Mouse (Mus musculus) spleen, postnatal 36 days (tissue): ENCODE data around the gene Rpusd3.

Source experiments
- DNase-seq, 2 experiments: peaks; one replicate each; pipeline ENCODE4 v3.0.0; 2022; ENCODE audit warnings: low spot score in 2 of 2, mixed read lengths in 1 of 2

Rpusd3 gene

GRCm38 (mm10) chr6:113430846-113431245 lies 11.7 kb upstream of the Rpusd3 start:
- no peak for DNase-seq

- DNase-seq = no peak
These were observed 10.8 kb upstream of the Rpusd3 start for GRCm38 (mm10) chr6:113429965-113430364.

DNA sequence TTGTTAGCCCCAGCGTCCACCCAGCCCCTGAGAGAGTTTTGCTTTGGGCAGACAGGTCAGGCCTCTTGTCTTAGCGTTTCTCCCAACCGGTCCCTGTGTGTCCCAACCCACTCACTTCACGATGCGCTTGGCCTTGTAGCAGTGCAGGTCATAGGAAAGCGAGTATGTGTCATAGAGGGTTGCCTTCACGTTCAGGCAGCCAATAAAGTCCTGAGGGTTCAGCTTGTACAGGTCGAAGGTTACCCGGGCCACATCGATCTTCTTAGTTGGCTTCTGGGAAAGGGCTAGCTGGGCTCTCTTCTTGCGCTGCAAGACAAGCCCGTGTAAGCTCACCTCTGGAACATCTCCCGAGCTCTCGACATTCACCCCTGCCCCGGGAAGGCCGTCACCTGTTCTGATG lies 8.9 kb upstream of the Rpusd3 start:
- no peak for DNase-seq

- no peak for DNase-seq
These were observed 8.3 kb upstream of the Rpusd3 start for GRCm38 (mm10) chr6:113427397-113427796.

- DNase-seq = no peak
These were observed 7.6 kb upstream of the Rpusd3 start for GRCm38 (mm10) chr6:113426696-113427095.

DNA sequence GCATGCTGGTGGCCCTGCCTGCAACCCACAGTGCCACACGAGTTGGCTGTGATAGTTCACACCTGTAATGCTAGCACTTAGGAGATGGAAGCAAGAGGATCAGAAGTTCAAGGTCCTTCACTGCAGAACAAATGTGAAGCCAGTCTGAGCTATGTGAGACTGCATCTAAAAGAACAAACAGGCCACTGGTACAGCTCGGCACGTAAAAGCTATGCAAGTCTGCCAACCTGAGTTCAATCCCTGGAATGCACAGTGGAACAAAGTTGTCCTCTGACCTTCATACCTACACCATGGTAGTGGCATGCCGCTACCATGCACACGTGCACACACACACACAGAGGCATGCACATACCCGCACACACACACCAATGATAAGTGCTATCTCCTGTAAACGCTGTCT lies 5.0 kb upstream of the Rpusd3 start:
- DNase-seq = no peak

DNA sequence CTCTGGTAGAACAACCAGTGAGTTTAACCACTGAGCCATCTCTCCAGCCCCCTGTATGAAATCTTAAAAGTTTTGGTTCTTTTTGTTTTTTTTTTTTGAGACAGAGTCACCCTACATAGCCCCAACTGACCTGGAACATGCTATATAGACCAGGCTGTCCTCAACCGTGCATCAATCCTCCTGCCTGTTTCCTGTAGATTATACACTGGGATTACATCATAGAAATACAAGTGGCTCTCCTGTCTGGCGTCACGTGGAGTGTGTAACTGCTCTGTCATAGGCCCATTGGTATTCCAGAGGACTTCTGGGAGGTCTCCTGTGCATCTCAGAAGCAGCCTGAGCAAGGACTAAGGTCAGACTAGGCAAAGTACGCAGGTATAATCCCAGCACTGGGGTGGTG lies 3.9 kb upstream of the Rpusd3 start:
- DNase-seq = no peak

DNA sequence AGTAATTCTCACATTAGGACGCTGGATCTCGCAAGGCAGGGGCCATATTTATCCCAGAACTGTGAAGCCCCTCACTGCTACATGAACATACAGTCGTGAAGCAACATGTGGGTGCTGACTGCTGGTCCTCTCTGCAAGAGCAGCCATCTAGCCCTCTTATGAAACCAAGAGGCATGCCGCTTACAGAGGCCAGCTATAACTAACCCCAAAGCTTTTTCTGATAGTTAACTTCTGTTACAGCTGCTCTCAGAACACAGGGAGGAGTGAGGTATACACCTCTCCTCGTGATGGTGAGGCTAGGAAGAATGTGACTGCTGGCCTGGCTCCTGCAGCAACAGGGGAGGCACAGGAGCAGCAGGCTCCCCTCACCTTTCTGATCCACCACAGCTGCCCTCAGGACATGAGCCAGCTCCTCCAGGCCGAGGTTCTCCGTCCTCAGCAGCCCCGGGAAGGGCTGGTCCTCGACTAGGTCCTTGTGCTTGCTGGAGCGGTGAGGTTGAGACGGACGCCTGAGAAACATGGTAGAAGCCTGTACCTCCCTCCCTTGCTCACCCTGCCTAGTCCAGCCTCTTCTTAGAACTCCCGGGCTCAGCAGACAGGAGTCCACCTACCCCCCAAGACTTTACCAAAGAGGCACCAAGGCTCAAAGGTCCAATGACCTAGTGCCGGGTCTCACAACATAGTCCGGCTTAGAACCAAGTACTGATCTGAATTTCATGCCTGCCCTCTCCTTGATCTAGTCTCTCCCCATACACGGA lies 520 bp downstream of the Rpusd3 start:
- DNase-seq = no peak

GRCm38 (mm10) chr6:113416416-113416815 lies 2.7 kb downstream of the Rpusd3 start:
- DNase-seq = no peak

DNA sequence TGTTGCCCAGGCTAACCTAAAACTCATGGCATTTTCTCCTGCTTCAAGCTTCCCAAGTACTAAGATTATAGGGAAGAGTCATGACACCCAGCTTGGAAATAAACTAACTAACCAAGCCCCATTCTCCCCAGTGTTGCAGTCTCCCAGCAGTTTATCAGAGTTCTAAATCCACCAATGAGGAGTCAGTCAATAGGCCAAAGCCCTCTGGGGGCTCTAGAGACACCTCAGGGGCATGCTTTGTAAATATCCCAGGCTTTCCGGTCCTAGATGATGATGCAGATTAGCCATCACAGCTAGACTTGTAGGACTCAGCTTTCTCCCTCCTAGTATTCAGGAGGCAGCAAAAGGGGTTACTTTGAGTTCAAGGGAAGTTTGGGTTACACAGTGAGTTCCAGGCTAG lies 9.1 kb downstream of the Rpusd3 start:
- no peak for DNase-seq

- no peak for DNase-seq
These were observed 12.5 kb downstream of the Rpusd3 start for GRCm38 (mm10) chr6:113406683-113407082.

DNA sequence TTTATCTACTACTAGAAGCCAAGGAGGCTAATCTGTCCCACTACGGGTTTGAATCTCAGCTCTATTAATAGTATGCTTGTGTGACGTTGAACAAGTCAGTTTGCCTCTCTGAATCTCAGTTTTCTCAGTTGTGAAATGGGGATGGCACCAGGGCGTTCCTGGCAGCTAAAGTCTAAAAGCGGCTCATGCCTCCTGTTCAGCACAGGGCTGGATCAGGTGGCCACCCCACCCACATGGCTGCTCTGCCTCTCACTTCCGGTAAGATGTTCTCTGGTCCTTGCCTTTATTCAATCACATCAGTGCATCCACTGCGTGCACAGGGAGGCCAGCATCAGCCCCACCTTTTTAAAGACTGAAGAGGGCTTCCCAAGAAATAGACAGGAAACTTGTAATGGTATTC lies 13.7 kb downstream of the Rpusd3 start:
- DNase-seq = no peak

DNA sequence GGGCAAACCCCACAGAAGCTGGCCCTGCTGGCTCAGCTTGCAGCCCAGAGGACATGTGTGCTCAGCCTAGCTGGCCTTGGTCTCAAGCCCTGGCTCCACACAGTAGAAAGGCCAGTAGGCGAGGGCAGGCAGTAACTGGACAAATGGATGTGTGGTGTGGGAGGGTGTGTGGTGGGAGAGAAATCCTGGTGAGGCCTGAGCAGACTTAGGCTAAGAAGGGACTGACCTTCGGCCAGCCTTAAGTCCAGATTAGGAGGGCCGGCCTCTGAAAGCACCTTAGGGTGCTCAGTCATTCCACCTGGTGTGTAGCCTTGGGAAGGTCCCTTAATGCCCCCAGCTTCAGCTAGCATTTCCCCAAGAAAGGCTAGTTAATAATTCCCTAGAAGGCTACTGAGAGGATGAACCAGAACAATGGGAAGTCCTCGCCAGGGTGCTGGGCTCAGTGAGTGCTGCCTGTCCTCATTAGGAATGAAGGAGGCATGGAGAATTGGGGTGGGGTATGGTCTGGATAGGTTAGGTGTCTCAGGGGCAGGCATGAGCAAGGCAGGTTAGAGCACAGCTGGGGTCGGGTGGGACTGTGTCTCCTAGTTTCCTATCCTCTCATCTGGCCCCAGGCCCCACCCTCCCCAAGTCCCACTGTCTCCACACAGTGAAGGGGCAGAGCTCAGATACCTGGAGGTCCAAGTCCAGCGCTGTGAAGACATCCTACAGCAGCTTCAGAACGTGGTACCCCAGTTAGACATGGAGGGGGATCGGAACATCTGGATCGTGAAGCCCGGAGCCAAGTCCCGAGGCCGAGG lies 14.3 kb downstream of the Rpusd3 start:
- DNase-seq = no peak

DNA sequence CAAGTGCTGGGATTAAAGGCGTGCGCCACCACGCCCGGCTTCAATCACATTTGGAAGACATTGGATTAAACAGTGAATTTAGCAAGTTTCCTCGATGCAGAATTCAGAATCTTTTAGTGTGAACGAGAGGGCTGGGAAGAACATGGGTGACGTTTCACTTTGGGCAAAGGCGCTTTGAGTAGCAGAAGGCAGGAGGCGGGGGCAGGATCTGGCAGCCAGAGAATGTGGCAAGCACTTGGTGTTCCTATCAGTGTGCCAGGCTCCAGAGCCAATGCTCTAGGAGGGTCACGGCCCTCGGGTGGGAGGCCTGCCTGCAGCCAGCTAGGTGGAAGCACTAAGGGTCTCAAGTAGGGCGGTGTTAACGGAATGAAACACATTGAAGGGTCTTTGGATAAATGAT lies 17.0 kb downstream of the Rpusd3 start:
- no peak for DNase-seq

DNA sequence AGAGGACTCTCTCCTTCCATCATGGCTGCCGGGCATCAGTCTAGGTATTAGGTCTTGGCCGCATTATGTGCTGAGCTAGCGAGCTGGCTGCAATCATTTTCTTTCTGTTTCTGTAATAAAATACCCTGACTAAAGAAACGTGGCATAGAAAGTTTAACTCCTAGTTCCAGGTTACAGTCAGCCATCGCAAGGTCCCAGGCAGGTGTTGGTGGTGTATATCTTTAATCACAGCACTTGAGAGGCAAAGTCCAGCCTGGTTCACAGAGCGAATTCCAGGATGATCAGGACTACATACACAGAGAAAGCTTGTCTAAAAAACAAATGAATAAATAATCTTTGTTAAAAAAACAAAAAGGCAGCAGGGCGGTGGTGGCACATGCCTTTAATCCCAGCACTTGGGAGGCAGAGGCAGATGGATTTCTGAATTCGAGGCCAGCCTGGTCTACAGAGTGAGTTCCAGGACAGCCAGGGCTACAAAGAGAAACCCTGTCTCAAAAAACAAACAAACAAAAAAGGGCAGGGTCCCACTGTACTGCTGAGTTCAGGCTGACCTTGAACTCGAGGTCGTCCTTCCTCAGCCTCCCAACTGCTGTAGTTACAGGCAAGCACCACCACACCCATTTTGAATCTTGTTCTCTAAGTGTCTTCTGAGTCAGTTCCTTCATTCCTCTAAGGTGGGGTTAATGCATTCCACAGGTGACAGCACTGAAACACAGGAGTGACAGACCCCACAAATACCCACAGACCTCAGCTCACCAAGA lies 22.7 kb downstream of the Rpusd3 start:
- no peak for DNase-seq

- DNase-seq = no peak
These were observed 23.6 kb downstream of the Rpusd3 start for GRCm38 (mm10) chr6:113395501-113395900.

DNA sequence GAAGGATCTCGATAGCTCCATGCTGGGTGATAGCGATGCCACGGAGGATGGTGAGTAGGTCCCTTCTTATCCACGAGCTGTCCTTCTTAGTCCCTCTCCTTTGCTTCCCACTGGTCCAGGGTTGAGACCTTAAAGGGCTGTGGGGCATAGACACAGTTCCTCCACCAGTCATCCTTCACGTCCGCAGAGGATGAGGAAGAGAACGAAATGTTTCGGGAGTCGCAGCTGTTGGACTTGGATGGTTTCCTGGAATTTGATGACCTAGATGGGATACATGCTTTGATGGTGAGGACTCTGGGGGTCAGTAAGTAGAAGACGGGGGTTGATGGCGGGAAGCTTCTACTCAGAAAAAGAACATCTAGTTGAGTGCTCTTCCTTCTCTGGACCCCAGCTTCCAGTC lies 24.3 kb downstream of the Rpusd3 start:
- no peak for DNase-seq

- no peak for DNase-seq
These were observed 25.2 kb downstream of the Rpusd3 start for GRCm38 (mm10) chr6:113393951-113394350.

DNA sequence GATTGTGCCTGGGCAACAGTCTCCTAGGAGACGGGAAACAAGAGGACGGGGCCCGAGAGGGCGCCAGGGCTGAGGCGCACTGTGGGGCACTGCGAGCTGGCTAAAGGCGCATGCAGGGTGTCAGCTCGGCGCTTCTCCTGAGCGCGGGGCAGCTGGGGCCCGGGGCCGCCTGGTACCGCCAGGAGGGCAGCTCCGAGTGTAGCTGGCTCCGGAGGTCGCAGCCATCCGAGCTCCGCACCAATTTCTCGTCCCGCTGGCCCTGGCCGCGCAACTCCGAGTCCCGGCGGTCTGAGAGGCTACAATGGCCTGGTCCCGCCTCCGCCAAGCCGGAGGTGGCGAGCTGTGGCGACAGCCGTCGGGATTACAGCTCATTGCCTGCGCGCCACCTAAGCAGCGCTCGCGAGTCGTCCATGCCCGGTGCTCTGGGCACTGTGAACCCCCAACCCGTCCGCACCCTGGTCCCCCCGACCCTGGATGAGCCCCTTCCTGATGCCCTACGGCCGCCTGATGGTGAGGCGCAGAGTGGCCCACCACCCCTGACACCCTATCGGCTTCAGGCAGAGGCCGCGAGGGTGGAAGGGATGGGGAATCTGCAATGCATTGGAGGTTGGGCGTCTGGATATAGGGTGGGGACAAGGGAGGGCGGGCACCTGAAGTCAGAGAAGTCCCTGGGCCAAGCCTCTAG lies 26.6 kb downstream of the Rpusd3 start:
- no peak for DNase-seq

DNA sequence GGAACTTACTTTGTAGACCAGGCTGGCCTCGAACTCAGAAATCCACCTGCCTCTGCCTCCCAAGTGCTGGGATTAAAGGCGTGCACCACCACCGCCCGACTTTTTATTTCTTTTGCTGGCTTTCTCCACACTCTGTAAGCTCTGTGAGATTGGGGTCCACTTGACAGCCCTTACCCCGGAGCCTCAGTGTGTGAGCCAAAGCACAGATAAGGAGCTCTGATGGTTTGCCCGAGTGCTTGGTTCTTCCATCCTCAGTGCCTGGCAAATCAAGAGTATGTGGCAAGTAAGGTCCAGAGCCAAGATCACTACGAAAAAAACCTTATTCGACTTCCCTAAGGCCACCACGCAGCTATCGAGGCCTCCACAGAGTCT lies 27.1 kb downstream of the Rpusd3 start:
- DNase-seq = no peak

DNA sequence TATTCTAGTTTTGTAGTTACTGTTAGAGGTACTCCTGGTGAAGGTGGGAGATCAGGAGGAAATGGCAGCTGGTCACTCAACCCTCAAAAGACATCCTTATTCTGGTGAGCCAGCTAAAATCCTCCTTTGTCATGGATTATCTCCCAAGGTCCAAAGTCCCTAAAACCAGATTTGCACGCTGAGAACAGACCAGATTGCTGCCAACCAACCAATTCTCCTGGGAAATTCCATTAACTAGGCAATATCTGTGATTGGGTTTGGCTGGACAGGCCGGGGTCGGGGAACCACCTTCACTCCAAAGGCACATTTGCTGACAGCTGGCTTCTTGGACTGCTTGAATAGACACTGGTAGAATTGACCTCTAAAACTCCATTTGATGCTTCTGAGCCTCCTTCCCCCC lies 28.4 kb downstream of the Rpusd3 start:
- DNase-seq = no peak

- no peak for DNase-seq
These were observed 30.2 kb downstream of the Rpusd3 start, which contains the start of gene Ttll3 for GRCm38 (mm10) chr6:113388960-113389359. Gene Ttll3 (plus strand): TSS chr6:113389260.
